Mouse (Mus musculus) gastrocnemius, postnatal 4 days (tissue): Measurements from ENCODE around the gene Casp4. TPM values are rescaled to one million over a fixed set of nuclear protein-coding genes. Genes with fewer than 3 reads are reported as not detected.

Experiments
- total RNA-seq, 2 experiments: library from RNA; stranded (reverse); gene quantifications; 2 replicates each; pipeline ENCODE4 v1.2.3; 2021

Gene Casp4
- total RNA-seq, 2 experiments from 2014 or later, result 2.7 to 3.0 TPM

Other genes starting within 250 kb of the Casp4 start
- gene Casp1, start 10.3 kb upstream of the Casp4 start, total RNA-seq, result 1 to 10 TPM; 1.1 TPM
- gene Casp12, start 36.6 kb downstream of the Casp4 start, total RNA-seq, result 10 to 100 TPM; 10.5 to 14.7 TPM